Mouse (Mus musculus) embryo, embryonic 11 days (tissue): ENCODE data around the gene Bcar3.

Source experiments
- DNase-seq: peaks from one replicate; pipeline ENCODE4 v3.0.0-alpha.2; 2015

Gene Bcar3

DNA sequence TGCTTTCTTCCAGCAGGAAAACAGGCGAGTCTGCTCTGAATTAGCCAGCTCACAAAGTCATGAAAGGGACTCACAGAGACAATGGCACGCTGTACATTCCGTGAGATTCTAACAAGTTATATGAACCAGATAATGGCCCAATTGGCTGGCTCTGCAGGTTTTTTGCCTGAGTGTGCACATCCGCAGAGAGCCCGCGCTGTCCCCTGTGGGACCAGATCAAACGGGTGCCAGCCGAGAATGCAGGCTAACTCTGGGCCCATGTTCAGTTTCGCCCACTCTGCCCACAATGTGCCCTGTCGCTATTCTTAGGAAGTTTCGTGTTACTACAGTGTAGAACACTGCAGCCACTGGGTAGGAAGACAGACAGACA is 167.6 kb downstream of the Bcar3 start:
- no peak for DNase-seq

DNA sequence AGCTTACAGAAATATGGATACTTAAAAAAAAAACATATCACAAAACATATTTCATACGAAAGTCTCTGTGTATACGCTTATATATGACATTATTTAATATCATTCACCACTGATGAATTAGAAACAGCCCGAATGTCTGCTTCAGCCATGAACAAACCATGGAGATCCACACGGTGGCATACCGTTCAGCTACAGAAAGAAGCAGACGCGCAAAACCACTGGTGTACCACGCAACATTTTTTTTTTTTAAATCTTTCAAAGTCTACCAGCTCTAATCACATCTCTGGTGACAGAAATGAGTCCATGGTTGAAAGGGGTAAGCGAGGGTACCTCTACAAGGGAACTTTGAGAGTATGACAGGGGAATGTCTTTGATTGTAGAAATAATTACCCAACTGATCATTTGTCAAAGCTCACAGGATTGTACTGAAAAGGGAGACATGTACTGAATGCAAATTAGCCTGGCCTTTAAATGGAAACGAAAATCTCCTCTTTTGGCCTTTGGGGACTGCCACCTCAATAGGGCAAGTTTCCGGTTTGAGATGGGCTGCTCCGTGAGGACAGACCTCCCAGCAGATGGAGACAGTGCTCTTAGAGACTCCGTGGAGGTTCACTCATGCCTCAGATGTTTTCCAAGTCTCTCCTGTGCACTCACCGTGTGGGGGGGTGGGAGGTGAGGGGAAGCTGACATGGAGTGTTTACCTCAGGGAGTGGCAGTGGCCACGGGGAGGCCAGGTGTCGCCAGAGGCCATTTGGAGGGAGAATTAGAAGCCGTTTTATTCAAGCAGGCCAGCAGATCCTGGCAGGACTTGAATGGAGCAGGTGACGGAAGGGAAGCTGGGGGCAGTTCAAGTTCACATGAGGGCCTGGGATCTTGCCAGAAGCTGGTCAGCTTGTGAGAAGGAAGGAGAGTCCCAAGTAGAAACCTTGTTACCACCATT is 168.3 kb downstream of the Bcar3 start:
- peak; percentile 57 for DNase-seq

- DNase-seq: no peak
Observed at GRCm38 (mm10) chr3:122463166-122463565, 169.2 kb downstream of the Bcar3 start.

DNA sequence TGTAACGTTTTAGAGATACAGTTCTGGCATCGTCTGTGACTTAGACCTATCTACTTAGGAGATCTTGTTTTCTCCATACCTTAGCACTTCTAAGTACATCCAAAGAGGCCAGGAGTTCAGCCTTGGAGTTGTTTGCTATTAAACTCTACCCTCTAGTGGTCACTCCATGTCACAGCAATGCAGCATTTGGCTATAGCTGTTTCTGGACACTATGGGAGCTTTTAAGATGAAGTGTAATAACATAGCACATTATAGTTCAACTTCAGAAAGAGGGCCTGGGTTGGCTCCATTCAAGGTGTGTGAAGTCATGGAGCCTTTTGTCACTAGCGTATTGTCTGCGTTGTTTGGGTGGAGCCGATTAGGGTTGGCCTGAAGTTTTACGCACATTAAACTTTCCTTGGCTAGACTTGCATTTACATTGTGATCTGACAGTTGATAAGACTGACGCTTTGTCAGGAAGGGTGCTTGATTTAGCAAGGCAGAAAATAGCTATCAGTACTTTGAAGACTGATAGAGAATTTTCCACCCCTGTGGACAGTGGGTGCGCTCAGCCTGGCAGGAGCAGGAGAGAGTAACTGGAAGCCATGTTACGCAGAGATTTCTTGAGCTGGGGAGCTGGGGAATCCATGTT is 172.3 kb downstream of the Bcar3 start:
- DNase-seq: peak; percentile 85

DNA sequence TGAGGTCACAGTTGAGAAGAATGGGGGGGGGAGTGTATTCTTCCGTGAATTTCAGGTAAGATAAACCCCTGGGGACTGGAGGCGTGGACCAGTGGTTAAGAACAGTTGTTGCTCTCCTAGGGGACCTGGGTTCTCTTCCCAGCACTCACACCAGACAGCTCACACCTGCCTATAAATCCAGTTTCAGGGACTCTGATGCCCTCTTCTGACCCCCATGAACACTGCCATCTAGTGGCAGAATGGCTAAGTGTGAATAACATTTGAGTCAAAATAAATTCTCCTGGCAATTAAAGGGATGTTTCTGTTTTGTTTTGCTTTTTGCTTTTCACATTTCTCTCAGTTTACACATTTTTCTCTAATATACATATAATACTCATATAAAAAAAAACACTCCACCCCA is 174.0 kb downstream of the Bcar3 start:
- DNase-seq: peak; percentile 52

- DNase-seq: no peak
Observed at GRCm38 (mm10) chr3:122470326-122471016, 176.5 kb downstream of the Bcar3 start.

DNA sequence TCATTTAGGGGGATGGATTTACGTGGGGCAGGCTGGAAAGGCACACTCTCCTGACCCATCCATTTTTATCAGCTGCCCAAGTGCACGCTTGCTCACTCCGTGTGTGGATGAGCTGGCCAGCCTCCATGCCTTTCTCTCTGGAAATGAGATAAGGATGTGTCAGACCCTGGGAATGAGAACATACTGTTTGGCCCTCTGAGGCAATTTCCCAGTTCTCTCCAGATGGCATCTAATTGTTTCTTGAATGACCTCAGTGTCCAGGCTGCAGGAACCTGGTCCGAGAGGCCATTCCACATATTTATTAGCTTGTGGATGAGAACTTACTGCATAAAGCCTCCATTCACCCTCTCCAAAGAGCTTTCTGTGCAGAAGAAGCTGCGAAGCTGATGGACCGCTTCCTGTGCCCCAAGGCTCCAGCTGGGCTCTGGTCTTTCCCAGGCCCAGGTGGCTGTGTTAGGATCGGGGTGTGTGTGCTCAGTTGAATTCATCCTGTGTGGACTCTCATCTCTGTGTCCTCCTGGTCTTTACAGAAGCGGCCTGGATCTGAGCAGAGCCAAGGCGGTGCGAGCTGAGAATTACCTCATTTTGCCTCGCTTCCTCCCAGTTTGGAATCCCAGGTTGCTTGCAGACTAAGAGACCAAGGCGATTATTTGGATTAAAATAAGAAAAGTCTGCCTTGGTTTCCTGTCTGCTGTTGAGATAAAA is 177.2 kb downstream of the Bcar3 start:
- DNase-seq: no peak

DNA sequence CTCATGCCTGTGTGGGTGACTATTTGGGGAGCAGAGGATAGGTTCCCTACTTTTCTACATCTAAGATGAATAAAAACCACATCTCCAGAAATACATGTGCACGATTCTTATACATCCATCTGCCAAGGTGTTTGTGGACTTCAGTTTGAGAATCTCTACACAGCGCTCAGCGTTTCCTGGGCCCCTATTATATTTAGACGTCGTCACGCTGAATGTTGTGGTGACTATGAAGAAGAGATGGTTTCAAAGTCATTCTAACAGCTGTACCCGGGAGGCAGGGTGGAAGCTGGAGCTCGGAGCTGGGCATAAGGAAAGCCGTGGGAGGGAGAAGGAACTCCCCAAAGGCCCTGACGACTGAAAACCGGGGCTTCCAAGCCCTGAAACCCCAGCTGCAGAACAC is 178.5 kb downstream of the Bcar3 start:
- DNase-seq: no peak

DNA sequence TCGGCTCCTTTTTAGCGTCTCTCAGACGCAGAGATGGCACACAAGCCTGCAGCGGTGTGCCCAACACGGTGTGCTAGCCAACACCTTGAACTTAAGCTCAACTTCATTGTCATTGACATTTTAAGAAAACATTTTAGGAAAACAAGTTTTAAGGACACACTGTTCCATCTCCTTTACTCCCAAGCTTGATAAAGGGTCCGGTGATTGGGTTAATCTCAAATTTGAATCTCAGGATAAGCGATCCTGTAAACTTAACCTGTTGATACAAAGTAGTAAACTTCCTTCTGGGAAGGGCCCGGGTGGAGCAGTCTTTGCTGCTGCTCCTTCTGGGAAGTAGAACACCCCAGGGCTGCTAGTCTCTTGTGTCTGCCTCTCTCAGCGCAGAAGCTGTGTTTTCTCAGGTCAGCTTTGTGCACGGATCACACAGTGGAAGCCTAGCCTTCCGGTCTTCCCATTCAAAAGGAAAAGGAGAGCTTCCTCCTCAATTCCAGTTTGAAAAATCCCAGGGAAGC is 179.6 kb downstream of the Bcar3 start:
- DNase-seq: no peak

DNA sequence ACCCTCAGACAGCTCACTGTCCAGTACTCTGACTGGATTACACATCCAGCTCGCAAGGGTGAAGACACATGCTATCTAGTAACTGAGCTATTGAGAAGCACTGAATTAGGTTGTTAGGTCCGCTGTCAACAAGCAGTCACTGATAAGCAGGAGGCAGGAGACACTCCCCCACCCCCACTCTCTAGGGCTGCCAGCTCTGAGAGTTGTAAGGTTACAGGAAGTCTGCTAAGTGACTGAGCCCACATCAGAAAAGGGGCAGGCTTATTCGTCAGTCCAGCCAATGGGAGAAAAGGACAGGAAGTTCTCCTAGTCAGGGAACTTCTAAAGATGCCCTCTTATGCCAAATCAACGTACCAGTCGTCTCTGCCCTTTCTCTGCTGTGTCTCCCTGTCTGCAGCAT is 180.1 kb downstream of the Bcar3 start:
- peak; percentile 53 for DNase-seq

DNA sequence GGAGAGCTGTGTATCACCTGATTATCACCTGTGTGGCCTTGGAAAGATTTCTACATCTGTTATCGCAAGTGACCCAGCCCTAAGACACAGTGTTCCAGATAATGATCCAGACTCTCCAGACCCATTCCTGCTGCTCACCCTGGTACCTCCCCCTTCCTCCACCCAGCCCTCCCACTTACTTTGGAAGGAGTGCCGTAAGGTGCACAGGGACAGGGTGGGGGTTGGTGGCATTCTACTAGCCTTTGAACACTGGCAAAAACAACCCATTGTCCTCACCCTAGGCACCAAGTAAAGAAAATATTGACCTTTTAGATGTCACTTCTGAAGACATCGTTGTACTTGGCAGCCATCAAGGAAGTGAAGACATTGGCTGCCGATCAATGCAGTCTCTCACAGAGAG is 180.9 kb downstream of the Bcar3 start:
- DNase-seq: no peak

- DNase-seq: peak; percentile 80
Observed at GRCm38 (mm10) chr3:122475735-122476134, 181.8 kb downstream of the Bcar3 start.

DNA sequence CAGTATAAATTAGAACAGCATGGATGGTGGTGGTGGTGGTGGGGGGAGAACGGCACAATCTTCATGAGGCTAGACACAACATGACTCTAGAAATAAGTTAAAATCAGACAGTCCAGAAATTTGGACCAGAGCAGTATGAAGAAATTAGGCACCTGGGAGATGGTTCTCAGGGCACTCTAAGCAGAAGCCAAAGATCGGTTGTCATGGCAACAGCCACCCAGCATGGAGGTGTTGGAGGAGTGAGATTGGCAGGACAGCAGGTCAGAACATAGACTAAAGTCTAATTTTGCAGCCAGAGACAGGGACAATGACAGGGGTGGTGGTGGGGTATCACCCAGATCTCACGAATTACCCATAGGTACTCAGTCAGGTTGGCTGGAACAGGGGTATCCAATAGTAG is 182.7 kb downstream of the Bcar3 start:
- DNase-seq: no peak

DNA sequence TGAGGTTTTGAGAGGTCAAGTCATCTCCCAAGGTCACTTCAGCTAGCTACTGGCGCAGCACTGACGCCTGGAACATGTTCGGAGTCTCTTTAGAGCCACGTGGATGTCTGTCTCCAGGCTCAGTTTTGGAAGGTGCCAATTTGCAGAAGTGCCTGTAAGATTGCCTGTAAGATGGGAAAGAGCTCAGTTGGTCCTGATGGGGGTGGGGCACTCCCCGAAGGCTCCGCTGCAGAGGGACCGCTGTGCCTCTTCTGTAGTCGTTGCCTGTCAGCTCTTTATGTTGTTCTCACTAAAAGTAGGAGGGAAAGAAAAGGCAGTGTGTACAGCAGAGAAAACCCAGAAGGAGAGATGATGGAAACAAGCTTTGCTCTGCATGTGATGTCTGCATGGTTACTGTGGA is 183.6 kb downstream of the Bcar3 start:
- no peak for DNase-seq

- DNase-seq: no peak
Observed at GRCm38 (mm10) chr3:122478735-122479134, 184.8 kb downstream of the Bcar3 start.

GRCm38 (mm10) chr3:122480065-122480675 is 186.2 kb downstream of the Bcar3 start:
- DNase-seq: no peak

DNA sequence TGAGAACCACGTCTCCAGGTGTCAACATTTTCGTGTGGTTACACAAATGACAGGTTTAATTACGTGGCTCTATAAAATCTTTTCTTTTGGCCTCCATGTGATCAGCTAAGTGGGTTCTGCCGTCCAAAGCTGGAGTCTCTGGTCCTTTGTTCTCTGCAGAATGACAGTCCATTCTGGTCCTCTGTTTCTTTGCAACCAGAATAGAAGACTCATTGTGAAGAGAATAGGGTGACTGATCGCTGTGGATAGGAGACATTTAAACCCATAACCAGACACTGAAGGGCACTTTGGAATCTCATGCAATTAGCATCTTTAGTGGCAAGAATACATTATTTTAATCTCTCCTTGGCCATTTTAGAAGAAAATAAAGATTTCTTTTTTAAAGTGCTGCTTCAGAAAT is 187.1 kb downstream of the Bcar3 start:
- no peak for DNase-seq

GRCm38 (mm10) chr3:122481891-122482739 is 188.2 kb downstream of the Bcar3 start:
- peak; percentile 43 for DNase-seq

DNA sequence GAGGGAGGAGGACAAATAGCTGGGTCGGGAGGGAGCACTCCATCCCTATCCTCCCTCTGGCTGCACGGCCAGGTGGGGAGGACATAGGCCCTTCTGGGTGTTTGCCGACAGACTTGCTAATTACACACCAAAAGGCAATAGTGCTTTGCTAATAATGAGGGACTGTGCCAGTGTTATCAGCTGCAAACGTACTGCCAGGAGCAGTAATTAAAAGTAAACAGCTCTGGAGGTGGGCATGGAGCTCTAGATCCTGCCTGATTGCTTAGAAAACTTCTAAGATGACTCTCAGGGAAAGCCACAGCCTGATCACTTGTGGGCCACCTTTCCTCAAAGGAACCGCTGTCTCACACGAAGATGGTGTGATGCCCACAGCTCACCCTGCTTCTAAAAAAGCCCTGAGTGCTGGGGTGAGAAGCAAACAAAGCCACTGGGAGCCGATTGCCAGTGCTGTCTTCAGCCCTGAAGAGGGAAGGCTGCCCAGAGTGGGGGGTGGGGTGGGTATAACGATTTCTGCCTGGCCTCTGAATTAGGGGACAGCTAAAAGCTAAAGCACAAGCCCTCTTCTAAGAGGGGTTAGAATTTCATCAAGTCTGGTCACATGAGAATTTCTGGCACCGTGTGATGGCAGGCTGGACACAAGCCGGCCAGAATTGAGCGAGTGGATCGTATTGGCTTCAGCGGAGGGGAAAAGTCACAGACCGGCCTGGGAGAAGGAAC is 189.3 kb downstream of the Bcar3 start:
- DNase-seq: peak; percentile 44

DNA sequence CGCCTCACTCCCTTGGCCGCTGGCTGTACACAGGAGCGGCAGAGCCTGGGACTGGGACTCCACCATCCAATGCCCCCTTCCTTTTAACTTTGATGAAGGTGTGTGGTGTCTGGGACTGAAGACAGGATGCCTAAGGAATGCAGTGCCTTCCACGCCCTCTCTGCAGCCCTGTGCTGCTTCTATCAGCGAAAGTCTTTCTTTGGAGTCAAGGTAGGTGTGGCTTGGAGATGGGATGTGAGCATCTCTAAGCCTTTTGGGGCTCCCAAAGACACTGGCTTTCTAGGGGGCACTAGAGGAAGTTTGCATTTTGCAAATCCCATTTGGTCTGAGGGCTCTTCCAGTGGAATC is 189.8 kb downstream of the Bcar3 start:
- no peak for DNase-seq

DNA sequence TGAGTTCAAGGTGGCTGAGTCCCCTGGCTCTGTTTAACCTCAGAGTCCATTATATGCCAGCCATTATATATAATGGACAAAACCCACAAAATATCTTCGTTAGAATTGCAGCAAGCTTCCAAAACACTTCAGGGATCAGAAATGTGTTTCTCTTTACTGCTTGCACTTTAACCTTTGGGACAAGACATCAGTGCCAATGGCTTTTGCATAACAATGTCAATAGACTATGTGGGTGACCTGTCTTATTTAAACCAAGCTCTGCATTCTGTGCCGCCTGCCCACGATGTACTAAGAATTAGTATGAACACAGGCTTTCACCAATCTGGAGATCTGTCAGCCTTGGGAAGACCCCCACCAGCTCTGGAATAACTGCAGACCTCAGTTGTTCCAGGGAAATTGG is 190.4 kb downstream of the Bcar3 start:
- DNase-seq: no peak
